Mouse (Mus musculus): ENCODE results near the gene Zfp184.

DNA sequence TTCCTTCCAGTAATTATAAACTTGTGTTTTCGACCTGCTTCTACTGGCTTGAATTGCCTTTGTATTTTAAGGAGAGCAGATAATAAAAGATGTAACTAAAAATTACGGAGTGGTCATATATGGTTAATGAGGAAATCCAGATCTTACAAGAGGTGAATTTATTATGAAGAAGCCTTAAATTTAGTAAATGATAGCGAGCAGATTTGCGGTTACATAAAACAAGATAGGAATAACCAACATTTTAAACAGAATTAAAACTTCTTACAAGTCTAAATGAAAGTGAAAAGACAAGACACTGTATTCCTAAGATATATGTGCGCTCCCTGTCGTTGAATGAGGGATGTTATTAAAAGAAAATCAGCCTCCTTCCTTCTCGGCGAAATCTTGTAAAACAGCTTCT is 50.0 kb downstream of the Zfp184 start:
- no peak for TF ChIP-seq CTCF (IDR thresholded peaks at IDR 0.05; ENCODE audit: low read depth)
- no peak for TF ChIP-seq EP300 (optimal IDR thresholded peaks at IDR 0.05)

All from stomach, postnatal 0 days (tissue).